Mouse (Mus musculus): ENCODE results near the gene Fchsd2. TPM values are rescaled to one million over a fixed set of nuclear protein-coding genes. Genes with fewer than 3 reads are reported as not detected.

Fchsd2 gene
- polyA plus RNA-seq, 1 experiment = 68.2 TPM

- 63% methylated on average over 6 of the region's 6 CpGs for WGBS
- no peak overlapping the region for H3K27ac ChIP-seq (ENCODE audit: insufficient read depth, low read depth, low read length)
Measured at GRCm38 (mm10) chr7:101324142-101324962, 231.7 kb downstream of the Fchsd2 start.

GRCm38 (mm10) chr7:101326006-101326405 lies 233.3 kb downstream of the Fchsd2 start:
- WGBS = 93% methylated on average over 5 of the region's 5 CpGs
- Histone ChIP-seq H3K27ac (ENCODE audit: insufficient read depth, low read depth, low read length) (peak overlapping the region; percentile 4; the same call in 1 of the 2 replicates), H3K4me1 (ENCODE audit: control insufficient read depth, insufficient read depth, low read length) (peaks cover 69% of the 10 kb centered on the region), H3K4me3 (ENCODE audit: insufficient read depth, low read depth, low read length) (no peak overlapping the region)
- TF ChIP-seq CTCF (IDR thresholded peaks at IDR 0.05; ENCODE audit: insufficient read depth, low read depth, low read length) (no peak), POLR2A (IDR thresholded peaks at IDR 0.05; ENCODE audit: insufficient read depth, low read depth, low read length) (no peak)

More at GRCm38 (mm10) chr7:101324142-101324962, 231.7 kb downstream of the Fchsd2 start:
- Histone ChIP-seq H3K4me1 (ENCODE audit: control insufficient read depth, insufficient read depth, low read length) (peaks cover 59% of the 10 kb centered on the region), H3K4me3 (ENCODE audit: insufficient read depth, low read depth, low read length) (no peak overlapping the region)
- TF ChIP-seq CTCF (IDR thresholded peaks at IDR 0.05; ENCODE audit: insufficient read depth, low read depth, low read length) = no peak
- no peak for TF ChIP-seq POLR2A (IDR thresholded peaks at IDR 0.05; ENCODE audit: insufficient read depth, low read depth, low read length)

- no peak for TF ChIP-seq CTCF (IDR thresholded peaks at IDR 0.05; ENCODE audit: insufficient read depth, low read depth, low read length)
- no peak for TF ChIP-seq POLR2A (IDR thresholded peaks at IDR 0.05; ENCODE audit: insufficient read depth, low read depth, low read length)
- Histone ChIP-seq H3K4me1 (ENCODE audit: control insufficient read depth, insufficient read depth, low read length) (peaks cover 74% of the 10 kb centered on the region), H3K4me3 (ENCODE audit: insufficient read depth, low read depth, low read length) (no peak overlapping the region), H3K27ac (ENCODE audit: insufficient read depth, low read depth, low read length) (peak overlapping the region; percentile 98)
- 52% methylated on average over 5 of the region's 5 CpGs for WGBS
Measured at GRCm38 (mm10) chr7:101327263-101327662, 234.6 kb downstream of the Fchsd2 start.

- H3K4me1 ChIP-seq (ENCODE audit: control insufficient read depth, insufficient read depth, low read length) = peaks cover 72% of the 10 kb centered on the region
Measured at GRCm38 (mm10) chr7:101327786-101328185, 235.1 kb downstream of the Fchsd2 start.

GRCm38 (mm10) chr7:101328621-101329158 lies 236.0 kb downstream of the Fchsd2 start:
- Histone ChIP-seq H3K4me1 (ENCODE audit: control insufficient read depth, insufficient read depth, low read length) (peaks cover 70% of the 10 kb centered on the region), H3K27ac (ENCODE audit: insufficient read depth, low read depth, low read length) (peak overlapping the region; percentile 98), H3K4me3 (ENCODE audit: insufficient read depth, low read depth, low read length) (peak overlapping the region; percentile 23)
- 0 out of 2 replicates have a peak, but pooled peaks have one; percentile 19 for TF ChIP-seq POLR2A (IDR thresholded peaks at IDR 0.05; ENCODE audit: insufficient read depth, low read depth, low read length)
- 0 out of 2 replicates have a peak, but pooled peaks have one; percentile 35 for TF ChIP-seq CTCF (IDR thresholded peaks at IDR 0.05; ENCODE audit: insufficient read depth, low read depth, low read length)
- WGBS = 19% methylated on average over 4 of the region's 4 CpGs

More at GRCm38 (mm10) chr7:101327786-101328185, 235.1 kb downstream of the Fchsd2 start:
- Histone ChIP-seq H3K4me3 (ENCODE audit: insufficient read depth, low read depth, low read length) (no peak overlapping the region), H3K27ac (ENCODE audit: insufficient read depth, low read depth, low read length) (peak overlapping the region; percentile 98)
- 79% methylated on average over 2 of the region's 2 CpGs for WGBS
- TF ChIP-seq POLR2A (IDR thresholded peaks at IDR 0.05; ENCODE audit: insufficient read depth, low read depth, low read length) (no peak), CTCF (IDR thresholded peaks at IDR 0.05; ENCODE audit: insufficient read depth, low read depth, low read length) (no peak)

GRCm38 (mm10) chr7:101329606-101330005 lies 236.9 kb downstream of the Fchsd2 start:
- WGBS = 44% methylated on average over 4 of the region's 4 CpGs
- H3K4me1 ChIP-seq (ENCODE audit: control insufficient read depth, insufficient read depth, low read length) = peaks cover 62% of the 10 kb centered on the region
- peak overlapping the region; percentile 98 for H3K27ac ChIP-seq (ENCODE audit: insufficient read depth, low read depth, low read length)

GRCm38 (mm10) chr7:101330074-101330840 lies 237.6 kb downstream of the Fchsd2 start:
- Histone ChIP-seq H3K4me1 (ENCODE audit: control insufficient read depth, insufficient read depth, low read length) (peaks cover 63% of the 10 kb centered on the region), H3K27ac (ENCODE audit: insufficient read depth, low read depth, low read length) (peak overlapping the region; percentile 98), H3K4me3 (ENCODE audit: insufficient read depth, low read depth, low read length) (peak overlapping the region; percentile 23)
- 55% methylated on average over 10 of the region's 10 CpGs for WGBS
- no peak for TF ChIP-seq CTCF (IDR thresholded peaks at IDR 0.05; ENCODE audit: insufficient read depth, low read depth, low read length)
- no peak for TF ChIP-seq POLR2A (IDR thresholded peaks at IDR 0.05; ENCODE audit: insufficient read depth, low read depth, low read length)

More at GRCm38 (mm10) chr7:101329606-101330005, 236.9 kb downstream of the Fchsd2 start:
- TF ChIP-seq POLR2A (IDR thresholded peaks at IDR 0.05; ENCODE audit: insufficient read depth, low read depth, low read length) (no peak), CTCF (IDR thresholded peaks at IDR 0.05; ENCODE audit: insufficient read depth, low read depth, low read length) (no peak)
- H3K4me3 ChIP-seq (ENCODE audit: insufficient read depth, low read depth, low read length) = peak overlapping the region; percentile 23

- Histone ChIP-seq H3K4me1 (ENCODE audit: control insufficient read depth, insufficient read depth, low read length) (peaks cover 66% of the 10 kb centered on the region), H3K4me3 (ENCODE audit: insufficient read depth, low read depth, low read length) (no peak overlapping the region), H3K27ac (ENCODE audit: insufficient read depth, low read depth, low read length) (peak overlapping the region; percentile 98)
- WGBS = 68% methylated on average over 4 of the region's 4 CpGs
- TF ChIP-seq POLR2A (IDR thresholded peaks at IDR 0.05; ENCODE audit: insufficient read depth, low read depth, low read length) (no peak), CTCF (IDR thresholded peaks at IDR 0.05; ENCODE audit: insufficient read depth, low read depth, low read length) (no peak)
Measured at GRCm38 (mm10) chr7:101330841-101331173, 238.1 kb downstream of the Fchsd2 start.
